In genomic region chr2:5610521-5610920, GRCm38 (mm10) we compare ENCODE assay signal across 14 mouse cellular contexts.
DNase-seq lines count a peak whose midpoint lies in the region.
"Had no signal": no experiment of that assay in that cellular context is flagged by ENCODE, and none has a peak within 500 bp of the region (broad histone marks: within the 10 kb centered on the region; RNA-seq: fewer than 3 reads in every experiment).

No protein-coding gene starts in this region.

- peak; percentile 34 to 37 for DNase-seq in cerebellum, adult 18-20 months
- no peak for DNase-seq in cerebellum, adult 11 months
- DNase-seq in left cerebral cortex, postnatal 4 days = peak; percentile 32
- no peak for DNase-seq in left cerebral cortex, adult 9 months (ENCODE audit: low spot score in 2 of 2)
- peak; percentile 43 for DNase-seq in cerebellum, adult 9-10 months
- peak; percentile 71 for DNase-seq in layer of hippocampus, adult 9-11 months
- DNase-seq in frontal cortex, postnatal 36 days (ENCODE audit: low spot score in 2 of 2) = no peak
- no peak for DNase-seq in kidney, adult 8-10 months
- DNase-seq: heart, postnatal 4 days; kidney, postnatal 14 days; liver; lung, postnatal 14 days; right cerebral cortex, postnatal 25 days; thymus, adult 18-20 months had no signal

- intact Hi-C loops in left cerebral cortex, postnatal 4 days (cut with DNase I) = no loop called here

Comparison
In these comparisons a context has a peak if more than half of its experiments do, and no peak if none do; other contexts are left out.
1. DNase-seq: peak in cerebellum, adult 18-20 months (2 of 2), left cerebral cortex, postnatal 4 days (single experiment), cerebellum, adult 9-10 months (single experiment) and layer of hippocampus, adult 9-11 months (single experiment); none in cerebellum, adult 11 months (single experiment), left cerebral cortex, adult 9 months (0 of 2), frontal cortex, postnatal 36 days (0 of 2) and kidney, adult 8-10 months (0 of 2).